Mouse (Mus musculus): ENCODE data around the gene Tanc2. TPM values are rescaled to one million over a fixed set of nuclear protein-coding genes. Genes with fewer than 3 reads are reported as not detected.

Gene Tanc2
- polyA plus RNA-seq, 1 experiment from 2014 or later = 37.1 TPM

- Histone ChIP-seq H3K9ac (ENCODE audit: low read depth, low read length) (no peak overlapping the region), H3K4me3 (ENCODE audit: low read length) (no peak overlapping the region), H3K9me3 (ENCODE audit: control insufficient read depth, low read length) (no peaks in the 10 kb centered on the region), H3K4me2 (ENCODE audit: low read length) (no peak overlapping the region), H3K27me3 (replicated peaks; ENCODE audit: control insufficient read depth, insufficient read depth, low read length) (no peaks in the 10 kb centered on the region), H3K27ac (ENCODE audit: low read depth, low read length) (no peak overlapping the region), H3K4me1 (ENCODE audit: control insufficient read depth, insufficient read depth, low read depth, low read length) (no peaks in the 10 kb centered on the region), H3K36me3 (ENCODE audit: control insufficient read depth, insufficient read depth, low read length) (no peaks in the 10 kb centered on the region)
- ATAC-seq = no peak
- 63% methylated on average over 3 of the region's 3 CpGs for WGBS
Measured at GRCm38 (mm10) chr11:105700528-105700927, 110.7 kb downstream of the Tanc2 start.

- Histone ChIP-seq H3K4me3 (ENCODE audit: low read length) (no peak overlapping the region), H3K9ac (ENCODE audit: low read depth, low read length) (no peak overlapping the region), H3K27me3 (replicated peaks; ENCODE audit: control insufficient read depth, insufficient read depth, low read length) (no peaks in the 10 kb centered on the region), H3K36me3 (ENCODE audit: control insufficient read depth, insufficient read depth, low read length) (no peaks in the 10 kb centered on the region), H3K9me3 (ENCODE audit: control insufficient read depth, low read length) (no peaks in the 10 kb centered on the region), H3K27ac (ENCODE audit: low read depth, low read length) (no peak overlapping the region), H3K4me2 (ENCODE audit: low read length) (no peak overlapping the region), H3K4me1 (ENCODE audit: control insufficient read depth, insufficient read depth, low read depth, low read length) (no peaks in the 10 kb centered on the region)
- WGBS = 63% methylated on average over 1 of the region's 1 CpGs
- no peak for ATAC-seq
Measured at GRCm38 (mm10) chr11:105719660-105720059, 129.9 kb downstream of the Tanc2 start.

GRCm38 (mm10) chr11:105731541-105731940 is 141.8 kb downstream of the Tanc2 start:
- Histone ChIP-seq H3K36me3 (ENCODE audit: control insufficient read depth, insufficient read depth, low read length) (no peaks in the 10 kb centered on the region), H3K27ac (ENCODE audit: low read depth, low read length) (peak overlapping the region; percentile 74), H3K9me3 (ENCODE audit: control insufficient read depth, low read length) (no peaks in the 10 kb centered on the region), H3K9ac (ENCODE audit: low read depth, low read length) (no peak overlapping the region), H3K27me3 (replicated peaks; ENCODE audit: control insufficient read depth, insufficient read depth, low read length) (no peaks in the 10 kb centered on the region), H3K4me1 (ENCODE audit: control insufficient read depth, insufficient read depth, low read depth, low read length) (peaks cover 4% of the 10 kb centered on the region), H3K4me3 (ENCODE audit: low read length) (peak overlapping the region; percentile 25; the same call in 1 of the 2 replicates), H3K4me2 (ENCODE audit: low read length) (peak overlapping the region; percentile 45)
- 26% methylated on average over 6 of the region's 6 CpGs for WGBS
- peak; percentile 93 for ATAC-seq

GRCm38 (mm10) chr11:105731989-105732531 is 142.3 kb downstream of the Tanc2 start:
- H3K4me1 ChIP-seq (ENCODE audit: control insufficient read depth, insufficient read depth, low read depth, low read length) = peaks cover 4% of the 10 kb centered on the region
- H3K4me3 ChIP-seq (ENCODE audit: low read length) = peak overlapping the region; percentile 25
- H3K27me3 ChIP-seq (replicated peaks; ENCODE audit: control insufficient read depth, insufficient read depth, low read length) = no peaks in the 10 kb centered on the region
- H3K9ac ChIP-seq (ENCODE audit: low read depth, low read length) = peak overlapping the region; percentile 23; the same call in 1 of the 2 replicates
- peak overlapping the region; percentile 74 for H3K27ac ChIP-seq (ENCODE audit: low read depth, low read length)
- H3K9me3 ChIP-seq (ENCODE audit: control insufficient read depth, low read length) = no peaks in the 10 kb centered on the region
- peak; percentile 63 for ATAC-seq
- no peaks in the 10 kb centered on the region for H3K36me3 ChIP-seq (ENCODE audit: control insufficient read depth, insufficient read depth, low read length)
- H3K4me2 ChIP-seq (ENCODE audit: low read length) = peak overlapping the region; percentile 45
- 38% methylated on average over 4 of the region's 4 CpGs for WGBS

- no peak overlapping the region for H3K4me2 ChIP-seq (ENCODE audit: low read length)
- WGBS = 81% methylated on average over 1 of the region's 1 CpGs
- no peaks in the 10 kb centered on the region for H3K27me3 ChIP-seq (replicated peaks; ENCODE audit: control insufficient read depth, insufficient read depth, low read length)
Measured at GRCm38 (mm10) chr11:105743171-105743570, 153.4 kb downstream of the Tanc2 start.

GRCm38 (mm10) chr11:105749297-105750071 is 159.7 kb downstream of the Tanc2 start:
- Histone ChIP-seq H3K4me3 (ENCODE audit: low read length) (no peak overlapping the region), H3K36me3 (ENCODE audit: control insufficient read depth, insufficient read depth, low read length) (no peaks in the 10 kb centered on the region), H3K27ac (ENCODE audit: low read depth, low read length) (peak overlapping the region; percentile 12; the same call in 1 of the 2 replicates), H3K4me1 (ENCODE audit: control insufficient read depth, insufficient read depth, low read depth, low read length) (no peaks in the 10 kb centered on the region; the same call in 1 of the 2 replicates), H3K4me2 (ENCODE audit: low read length) (no peak overlapping the region), H3K9me3 (ENCODE audit: control insufficient read depth, low read length) (no peaks in the 10 kb centered on the region), H3K27me3 (replicated peaks; ENCODE audit: control insufficient read depth, insufficient read depth, low read length) (no peaks in the 10 kb centered on the region), H3K9ac (ENCODE audit: low read depth, low read length) (no peak overlapping the region)
- ATAC-seq = peak; percentile 48; the same call in 1 of the 2 replicates
- WGBS = 53% methylated on average over 2 of the region's 2 CpGs

More at GRCm38 (mm10) chr11:105743171-105743570, 153.4 kb downstream of the Tanc2 start:
- no peak for ATAC-seq
- Histone ChIP-seq H3K4me3 (ENCODE audit: low read length) (no peak overlapping the region), H3K9me3 (ENCODE audit: control insufficient read depth, low read length) (no peaks in the 10 kb centered on the region), H3K4me1 (ENCODE audit: control insufficient read depth, insufficient read depth, low read depth, low read length) (no peaks in the 10 kb centered on the region), H3K36me3 (ENCODE audit: control insufficient read depth, insufficient read depth, low read length) (no peaks in the 10 kb centered on the region), H3K9ac (ENCODE audit: low read depth, low read length) (no peak overlapping the region), H3K27ac (ENCODE audit: low read depth, low read length) (no peak overlapping the region)

GRCm38 (mm10) chr11:105758561-105759203 is 168.9 kb downstream of the Tanc2 start:
- no peak for ATAC-seq
- no peak overlapping the region for H3K4me2 ChIP-seq (ENCODE audit: low read length)
- no peaks in the 10 kb centered on the region for H3K36me3 ChIP-seq (ENCODE audit: control insufficient read depth, insufficient read depth, low read length)
- H3K4me1 ChIP-seq (ENCODE audit: control insufficient read depth, insufficient read depth, low read depth, low read length) = peaks cover 7% of the 10 kb centered on the region; the same call in 1 of the 2 replicates
- no peak overlapping the region for H3K4me3 ChIP-seq (ENCODE audit: low read length)
- peak overlapping the region; percentile 64; the same call in 1 of the 2 replicates for H3K27ac ChIP-seq (ENCODE audit: low read depth, low read length)
- 14% methylated on average over 7 of the region's 7 CpGs for WGBS
- H3K9me3 ChIP-seq (ENCODE audit: control insufficient read depth, low read length) = no peaks in the 10 kb centered on the region
- no peaks in the 10 kb centered on the region for H3K27me3 ChIP-seq (replicated peaks; ENCODE audit: control insufficient read depth, insufficient read depth, low read length)
- no peak overlapping the region for H3K9ac ChIP-seq (ENCODE audit: low read depth, low read length)

- peak; percentile 71 for ATAC-seq
- no peak overlapping the region for H3K9ac ChIP-seq (ENCODE audit: low read depth, low read length)
- no peaks in the 10 kb centered on the region for H3K9me3 ChIP-seq (ENCODE audit: control insufficient read depth, low read length)
- no peak overlapping the region for H3K27ac ChIP-seq (ENCODE audit: low read depth, low read length)
- H3K27me3 ChIP-seq (replicated peaks; ENCODE audit: control insufficient read depth, insufficient read depth, low read length) = no peaks in the 10 kb centered on the region
- 12% methylated on average over 2 of the region's 2 CpGs for WGBS
- H3K36me3 ChIP-seq (ENCODE audit: control insufficient read depth, insufficient read depth, low read length) = no peaks in the 10 kb centered on the region
- H3K4me1 ChIP-seq (ENCODE audit: control insufficient read depth, insufficient read depth, low read depth, low read length) = peaks cover 7% of the 10 kb centered on the region; the same call in 1 of the 2 replicates
- H3K4me3 ChIP-seq (ENCODE audit: low read length) = no peak overlapping the region
- no peak overlapping the region for H3K4me2 ChIP-seq (ENCODE audit: low read length)
Measured at GRCm38 (mm10) chr11:105759413-105759812, 169.6 kb downstream of the Tanc2 start.

- H3K4me1 ChIP-seq (ENCODE audit: control insufficient read depth, insufficient read depth, low read depth, low read length) = peaks cover 7% of the 10 kb centered on the region; the same call in 1 of the 2 replicates
- no peak overlapping the region for H3K4me3 ChIP-seq (ENCODE audit: low read length)
- H3K27me3 ChIP-seq (replicated peaks; ENCODE audit: control insufficient read depth, insufficient read depth, low read length) = no peaks in the 10 kb centered on the region
- H3K9me3 ChIP-seq (ENCODE audit: control insufficient read depth, low read length) = no peaks in the 10 kb centered on the region
- 21% methylated on average over 4 of the region's 4 CpGs for WGBS
- H3K4me2 ChIP-seq (ENCODE audit: low read length) = no peak overlapping the region
- ATAC-seq = no peak
- no peak overlapping the region for H3K27ac ChIP-seq (ENCODE audit: low read depth, low read length)
- no peak overlapping the region for H3K9ac ChIP-seq (ENCODE audit: low read depth, low read length)
- no peaks in the 10 kb centered on the region for H3K36me3 ChIP-seq (ENCODE audit: control insufficient read depth, insufficient read depth, low read length)
Measured at GRCm38 (mm10) chr11:105760346-105760745, 170.6 kb downstream of the Tanc2 start.
